Mouse (Mus musculus): Measurements from ENCODE around the gene Hpd. TPM values are rescaled to one million over a fixed set of nuclear protein-coding genes. Genes with fewer than 3 reads are reported as not detected.

The Hpd gene
- polyA plus RNA-seq, 1 experiment from 2014 or later = not detected

GRCm38 (mm10) chr5:123132308-123133071 is 50.0 kb downstream of the Hpd start, which contains the start of gene Rhof:
Gene Rhof (minus strand): TSS chr5:123132692.
- no peak for DNase-seq (ENCODE audit: low read depth, low spot score)
- CTCF ChIA-PET = interaction anchor here (0.7 to 7.7 kb wide), 11 partner anchors 9 to 71 kb away, joined by 3 to 173 read pairs (median 3); partner anchors contain the start of genes Psmd9 and Setd1b
- in situ Hi-C loops (cut with MboI; ENCODE audit: low pct_unique_long_range_greater_than_20kb) = loop anchor here (25.0 kb wide), 3 partner anchors 845 to 1380 kb away; partner anchors contain the start of genes Ppp1cc and Pptc7
- no peak for ATAC-seq
- TF ChIP-seq CTCF (IDR thresholded peaks at IDR 0.05) = no peak
- POLR2A ChIA-PET = interaction anchor here (0.9 to 3.1 kb wide), 4 partner anchors 15 to 39 kb away, joined by 3 to 16 read pairs (median 8); no protein-coding TSS in a partner anchor
- H3K27me3 ChIP-seq = no peaks in the 10 kb centered on the region

GRCm38 (mm10) chr5:123130814-123131148 is 51.7 kb downstream of the Hpd start:
- in situ Hi-C loops (cut with MboI; ENCODE audit: low pct_unique_long_range_greater_than_20kb) = loop anchor here (25.0 kb wide), 3 partner anchors 843 to 1382 kb away; partner anchors contain the start of genes Ppp1cc and Pptc7
- no peaks in the 10 kb centered on the region for H3K27me3 ChIP-seq
- ChIA-PET CTCF (interaction anchor here (6.2 to 7.7 kb wide), 2 partner anchors 18 to 25 kb away, joined by 69 to 173 read pairs; no protein-coding TSS in a partner anchor), POLR2A (no interaction called here)
- ATAC-seq (no peak), DNase-seq (ENCODE audit: low read depth, low spot score) (no peak)
- TF ChIP-seq CTCF (IDR thresholded peaks at IDR 0.05) = no peak

- no peak for ATAC-seq
- in situ Hi-C loops (cut with MboI; ENCODE audit: low pct_unique_long_range_greater_than_20kb) = loop anchor here (25.0 kb wide), 3 partner anchors 843 to 1382 kb away; partner anchors contain the start of genes Ppp1cc and Pptc7
- DNase-seq (ENCODE audit: low read depth, low spot score) = no peak
- POLR2A ChIA-PET = interaction anchor here (1.0 kb wide), 1 partner anchor 19 kb away, joined by 3 read pairs; no protein-coding TSS in a partner anchor
- TF ChIP-seq CTCF (IDR thresholded peaks at IDR 0.05) = no peak
- CTCF ChIA-PET = interaction anchor here (1.2 to 6.0 kb wide), 4 partner anchors 19 to 42 kb away, joined by 3 to 39 read pairs (median 14); no protein-coding TSS in a partner anchor
- no peaks in the 10 kb centered on the region for H3K27me3 ChIP-seq
Measured at GRCm38 (mm10) chr5:123130030-123130813, 52.3 kb downstream of the Hpd start.

GRCm38 (mm10) chr5:123129170-123129757 is 53.3 kb downstream of the Hpd start:
- no peak for TF ChIP-seq CTCF (IDR thresholded peaks at IDR 0.05)
- in situ Hi-C loops (cut with MboI; ENCODE audit: low pct_unique_long_range_greater_than_20kb) = loop anchor here (10.0 to 25.0 kb wide), 4 partner anchors 64 to 1383 kb away; partner anchors contain the start of genes Ppp1cc, Pptc7 and Tmem120b
- ChIA-PET CTCF (interaction anchor here (0.9 to 6.0 kb wide), 6 partner anchors 11 to 42 kb away, joined by 3 to 39 read pairs (median 4); no protein-coding TSS in a partner anchor), POLR2A (interaction anchor here (1.3 kb wide), 1 partner anchor 20 kb away, joined by 3 read pairs; no protein-coding TSS in a partner anchor)
- no peaks in the 10 kb centered on the region for H3K27me3 ChIP-seq
- DNase-seq (ENCODE audit: low read depth, low spot score) = no peak
- no peak for ATAC-seq

- no peaks in the 10 kb centered on the region for H3K27me3 ChIP-seq
- no peak for ATAC-seq
Measured at GRCm38 (mm10) chr5:123128426-123129169, 53.9 kb downstream of the Hpd start.

GRCm38 (mm10) chr5:123127031-123127430 is 55.5 kb downstream of the Hpd start:
- ATAC-seq (no peak), DNase-seq (ENCODE audit: low read depth, low spot score) (no peak)
- H3K27me3 ChIP-seq = no peaks in the 10 kb centered on the region
- in situ Hi-C loops (cut with MboI; ENCODE audit: low pct_unique_long_range_greater_than_20kb) = loop anchor here (10.0 to 25.0 kb wide), 4 partner anchors 62 to 1385 kb away; partner anchors contain the start of genes Ppp1cc, Pptc7 and Tmem120b
- CTCF ChIA-PET = interaction anchor here (1.1 to 6.0 kb wide), 4 partner anchors 22 to 38 kb away, joined by 3 to 39 read pairs (median 14); no protein-coding TSS in a partner anchor
- POLR2A ChIA-PET = interaction anchor here (0.7 kb wide), 1 partner anchor 18 kb away, joined by 3 read pairs; no protein-coding TSS in a partner anchor
- TF ChIP-seq CTCF (IDR thresholded peaks at IDR 0.05) = no peak

More at GRCm38 (mm10) chr5:123128426-123129169, 53.9 kb downstream of the Hpd start:
- DNase-seq (ENCODE audit: low read depth, low spot score) = no peak
- CTCF ChIA-PET = interaction anchor here (0.9 to 6.0 kb wide), 5 partner anchors 10 to 43 kb away, joined by 3 to 39 read pairs (median 5); no protein-coding TSS in a partner anchor
- in situ Hi-C loops (cut with MboI; ENCODE audit: low pct_unique_long_range_greater_than_20kb) = loop anchor here (10.0 to 25.0 kb wide), 4 partner anchors 64 to 1384 kb away; partner anchors contain the start of genes Ppp1cc, Pptc7 and Tmem120b
- TF ChIP-seq CTCF (IDR thresholded peaks at IDR 0.05) = no peak
- POLR2A ChIA-PET = interaction anchor here (1.3 kb wide), 1 partner anchor 20 kb away, joined by 3 read pairs; no protein-coding TSS in a partner anchor

- no peak for DNase-seq (ENCODE audit: low read depth, low spot score)
- in situ Hi-C loops (cut with MboI; ENCODE audit: low pct_unique_long_range_greater_than_20kb) = loop anchor here (10.0 to 25.0 kb wide), 4 partner anchors 61 to 1386 kb away; partner anchors contain the start of genes Ppp1cc, Pptc7 and Tmem120b
- H3K27me3 ChIP-seq = no peaks in the 10 kb centered on the region
- no peak for TF ChIP-seq CTCF (IDR thresholded peaks at IDR 0.05)
- ChIA-PET POLR2A (interaction anchor here (0.6 kb wide), 1 partner anchor 19 kb away, joined by 3 read pairs; no protein-coding TSS in a partner anchor), CTCF (interaction anchor here (1.0 to 6.0 kb wide), 5 partner anchors 9 to 44 kb away, joined by 3 to 39 read pairs (median 5); partner anchors contain the start of gene Psmd9)
- ATAC-seq = peak; percentile 60
Measured at GRCm38 (mm10) chr5:123125638-123126406, 56.7 kb downstream of the Hpd start.

- no peak for DNase-seq (ENCODE audit: low read depth, low spot score)
- no peak for ATAC-seq
- H3K27me3 ChIP-seq = no peaks in the 10 kb centered on the region
- CTCF ChIA-PET = interaction anchor here (1.5 to 6.0 kb wide), 3 partner anchors 9 to 24 kb away, joined by 3 to 39 read pairs (median 4); no protein-coding TSS in a partner anchor
- POLR2A ChIA-PET = no interaction called here
- in situ Hi-C loops (cut with MboI; ENCODE audit: low pct_unique_long_range_greater_than_20kb) = loop anchor here (10.0 to 25.0 kb wide), 4 partner anchors 60 to 1387 kb away; partner anchors contain the start of genes Ppp1cc, Pptc7 and Tmem120b
- no peak for TF ChIP-seq CTCF (IDR thresholded peaks at IDR 0.05)
Measured at GRCm38 (mm10) chr5:123125105-123125504, 57.4 kb downstream of the Hpd start.
